Mouse (Mus musculus) limb, embryonic 11.5 days (tissue): ENCODE measurements at regions not wholly inside any gene's neighbourhood (a gene's known extent, or its start where the extent isn't known, plus 50 kb on each side); places are given as distances from the start of the nearest gene placed in this dataset.
"Not testable (repeated sequence)": the region's sequence is repeated elsewhere in the genome, so short reads cannot be mapped to it uniquely, and the experiment has no call there.

ENCODE experiments used
- ATAC-seq: fragments of 200-750 bp; cut with Nextera tagmentation; 2 replicates; pipeline ENCODE4 v1.8.0; 2017; ENCODE audit warnings: low read depth; ENCODE audit not compliant: insufficient number of reproducible peaks, low FRiP score, low TSS enrichment
- DNase-seq: peaks from one replicate; pipeline ENCODE4 v3.0.0-alpha.2; 2015; ENCODE audit warnings: low spot score
- H3K27ac ChIP-seq: fragments of 300-500 bp; sonication (generic); replicated peaks from 2 replicates; pipeline ENCODE4 v1.5.1; 2014; ENCODE audit warnings: low read depth, mild to moderate bottlenecking, low read length
- H3K27me3 ChIP-seq: fragments of 300-500 bp; sonication (generic); 2 replicates; pipeline ENCODE4 v1.6.1; 2014; ENCODE audit warnings: mild to moderate bottlenecking, low read length, mixed read lengths; ENCODE audit not compliant: control insufficient read depth, insufficient read depth
- H3K36me3 ChIP-seq: fragments of 300-500 bp; sonication (generic); 2 replicates; pipeline ENCODE4 v1.6.1; 2014; ENCODE audit warnings: mild to moderate bottlenecking, low read length, moderate library complexity, mixed read lengths; ENCODE audit not compliant: control insufficient read depth, insufficient read depth
- H3K4me1 ChIP-seq: fragments of 300-500 bp; sonication (generic); 2 replicates; pipeline ENCODE4 v1.6.1; 2014; ENCODE audit warnings: low read length, mixed read lengths; ENCODE audit not compliant: control insufficient read depth, insufficient read depth
- H3K4me2 ChIP-seq: fragments of 300-500 bp; sonication (generic); 2 replicates; pipeline ENCODE4 v1.6.1; 2014; ENCODE audit warnings: low read depth, mild to moderate bottlenecking, moderate library complexity; ENCODE audit not compliant: severe bottlenecking
- H3K4me3 ChIP-seq: fragments of 300-500 bp; sonication (generic); 2 replicates; pipeline ENCODE4 v1.5.1; 2014; ENCODE audit warnings: low read depth, low read length
- H3K9ac ChIP-seq: fragments of 300-500 bp; sonication (generic); 2 replicates; pipeline ENCODE4 v1.6.1; 2014; ENCODE audit warnings: mild to moderate bottlenecking, low read length
- H3K9me3 ChIP-seq: fragments of 300-500 bp; sonication (generic); 2 replicates; pipeline ENCODE4 v1.6.1; 2016; ENCODE audit warnings: low read length; ENCODE audit not compliant: control insufficient read depth
- WGBS: fragments of 180-500 bp; shearing (Covaris S2); extraction: QIAGEN DNeasy Blood & Tissue Kit; methylation state at CpG from one replicate; pipeline ENCODE4 v1.1.7; 2014; 5-methylcytosine and 5-hydroxymethylcytosine counted together

DNA sequence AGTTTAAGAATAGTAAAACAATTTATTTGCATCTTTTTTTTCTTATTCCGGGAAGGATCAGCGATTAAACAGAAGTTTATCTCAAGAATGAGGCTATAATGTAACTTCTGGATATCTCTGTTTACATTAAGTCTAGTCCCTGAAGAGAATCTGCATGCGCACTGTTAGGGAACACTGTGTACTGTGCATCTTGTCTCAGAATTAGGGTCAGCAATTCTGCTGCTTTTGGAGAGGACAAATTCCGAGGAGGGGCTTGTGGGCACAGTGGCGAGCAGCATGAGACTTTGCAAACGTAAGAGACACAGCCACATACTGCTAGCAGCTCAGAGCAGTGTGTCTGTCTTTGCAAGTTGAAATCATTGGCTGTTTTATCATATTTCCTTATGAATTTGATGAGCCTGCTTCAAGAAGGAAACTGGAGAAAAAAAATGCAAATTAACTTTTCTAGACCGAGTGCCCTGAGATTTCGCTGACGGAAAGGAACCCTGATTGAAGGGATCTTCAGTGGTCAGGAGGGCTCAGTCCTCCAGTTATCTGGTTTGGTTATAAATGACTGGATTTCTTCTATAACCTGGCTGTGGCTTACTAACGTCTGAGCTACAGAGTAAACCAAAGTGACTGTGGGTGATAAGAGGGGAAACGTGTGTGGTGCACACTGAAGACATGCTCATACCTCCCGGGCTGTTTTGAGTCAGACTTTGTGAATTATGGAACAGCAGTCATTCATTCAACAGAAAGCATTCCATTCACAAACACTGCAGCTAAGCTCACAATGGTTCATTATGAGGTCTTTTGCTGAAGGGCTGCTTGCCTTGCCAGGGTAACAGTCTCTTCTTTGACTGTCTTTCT is 305.1 kb downstream of the Ets1 start:
- H3K36me3 ChIP-seq, result no peaks in the 10 kb centered on the region
- H3K27ac ChIP-seq, result no peak overlapping the region
- H3K4me1 ChIP-seq, result 0 out of 2 replicates have a peak, but pooled peaks cover 8% of the 10 kb centered on the region
- H3K9me3 ChIP-seq, result no peaks in the 10 kb centered on the region
- WGBS, result 59% methylated on average over 12 of the region's 12 CpGs
- peak; percentile 29 for DNase-seq
- no peak for ATAC-seq
- no peak overlapping the region for H3K4me2 ChIP-seq
- H3K4me3 ChIP-seq, result no peak overlapping the region
- H3K27me3 ChIP-seq, result no peaks in the 10 kb centered on the region
- H3K9ac ChIP-seq, result no peak overlapping the region

DNA sequence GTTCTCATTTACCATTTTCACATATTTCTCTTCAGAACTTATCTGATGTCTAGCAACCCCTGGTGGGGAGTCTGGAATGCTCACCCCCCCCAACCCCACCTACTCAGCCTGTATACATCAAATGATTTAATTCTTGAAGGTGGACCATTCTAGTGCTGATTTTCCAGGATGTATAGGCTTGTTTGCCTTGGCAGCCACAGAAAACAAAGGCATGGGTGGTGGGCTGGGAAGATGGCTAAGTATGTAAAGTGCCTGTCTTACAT is 305.7 kb downstream of the Ets1 start:
- H3K27me3 ChIP-seq, result no peaks in the 10 kb centered on the region
- H3K9me3 ChIP-seq, result no peaks in the 10 kb centered on the region
- ATAC-seq (no peak), DNase-seq (no peak)
- H3K9ac ChIP-seq, result no peak overlapping the region
- no peak overlapping the region for H3K27ac ChIP-seq
- H3K36me3 ChIP-seq, result no peaks in the 10 kb centered on the region
- no peak overlapping the region for H3K4me3 ChIP-seq
- 0 out of 2 replicates have a peak, but pooled peaks cover 3% of the 10 kb centered on the region for H3K4me1 ChIP-seq
- H3K4me2 ChIP-seq, result no peak overlapping the region

DNA sequence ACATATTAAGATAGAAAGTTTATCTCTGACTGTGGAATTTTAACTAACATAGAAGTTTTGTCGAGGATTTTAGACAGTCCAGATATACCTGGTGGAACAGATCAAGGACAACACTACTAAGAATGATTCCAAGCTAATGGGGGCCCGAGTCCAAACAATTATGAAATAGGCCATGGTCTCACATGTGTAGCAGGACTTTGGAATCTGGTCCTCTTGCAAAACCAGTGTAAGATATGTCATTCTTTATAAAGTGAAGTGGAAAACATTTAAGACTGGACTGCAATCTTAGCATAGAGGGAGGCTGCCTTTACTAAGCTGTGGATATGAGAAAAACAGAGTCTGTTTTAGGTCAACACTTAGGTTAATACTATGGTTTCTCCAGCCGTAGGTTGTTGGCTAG is 311.2 kb downstream of the Ets1 start:
- H3K9me3 ChIP-seq, result no peaks in the 10 kb centered on the region
- H3K4me1 ChIP-seq, result no peaks in the 10 kb centered on the region
- H3K27me3 ChIP-seq, result no peaks in the 10 kb centered on the region
- H3K36me3 ChIP-seq, result no peaks in the 10 kb centered on the region
- no peak overlapping the region for H3K9ac ChIP-seq
- no peak for DNase-seq
- no peak overlapping the region for H3K27ac ChIP-seq
- ATAC-seq, result no peak
- H3K4me3 ChIP-seq, result no peak overlapping the region
- H3K4me2 ChIP-seq, result no peak overlapping the region
- 86% methylated on average over 3 of the region's 3 CpGs for WGBS

DNA sequence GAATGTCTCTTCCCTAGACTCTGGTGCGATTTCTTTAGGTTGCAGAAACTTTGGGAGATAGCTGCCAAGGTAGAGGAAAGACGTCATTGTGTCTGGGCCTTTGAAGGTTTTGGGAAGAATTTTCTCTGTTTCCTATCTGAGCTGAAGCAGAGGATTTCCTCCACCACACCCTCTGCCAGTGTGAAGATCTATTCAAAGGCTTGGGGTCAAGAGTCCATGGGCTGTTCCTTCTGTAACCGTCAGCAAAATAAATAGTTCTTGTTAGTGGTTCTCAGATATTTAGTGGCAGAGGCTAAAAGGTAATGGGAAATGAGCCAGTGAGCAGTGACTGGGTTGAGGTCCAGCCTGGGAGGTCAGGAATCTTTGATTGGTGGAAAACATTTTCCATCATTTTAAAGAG is 313.0 kb downstream of the Ets1 start:
- DNase-seq (no peak), ATAC-seq (no peak)
- WGBS, result 50% methylated on average over 3 of the region's 3 CpGs
- Histone ChIP-seq H3K27ac (no peak overlapping the region), H3K27me3 (no peaks in the 10 kb centered on the region), H3K4me1 (no peaks in the 10 kb centered on the region), H3K4me2 (no peak overlapping the region), H3K9me3 (no peaks in the 10 kb centered on the region), H3K9ac (no peak overlapping the region), H3K4me3 (no peak overlapping the region), H3K36me3 (no peaks in the 10 kb centered on the region)

DNA sequence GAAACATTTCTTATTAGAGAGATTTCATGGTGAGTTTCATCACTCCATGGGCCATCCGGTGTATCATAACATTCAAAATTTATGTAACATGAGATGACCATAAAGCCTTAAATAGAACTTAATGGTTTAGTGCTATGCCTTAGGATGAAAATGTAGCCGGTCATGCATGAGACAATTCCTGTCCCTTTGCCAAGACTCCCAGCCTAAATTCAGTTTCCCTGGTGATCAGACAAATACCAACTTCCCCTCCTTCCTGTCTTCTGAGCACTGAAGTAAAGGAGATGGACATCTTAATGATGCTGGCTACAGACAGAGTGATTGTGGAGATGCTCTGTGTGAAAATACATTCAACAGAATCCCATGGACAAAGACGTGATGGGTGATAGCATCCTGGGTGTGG is 322.7 kb downstream of the Ets1 start:
- no peak for DNase-seq
- Histone ChIP-seq H3K27ac (no peak overlapping the region), H3K27me3 (no peaks in the 10 kb centered on the region), H3K4me2 (no peak overlapping the region), H3K4me3 (no peak overlapping the region), H3K36me3 (no peaks in the 10 kb centered on the region), H3K9ac (no peak overlapping the region), H3K4me1 (no peaks in the 10 kb centered on the region), H3K9me3 (no peaks in the 10 kb centered on the region)
- WGBS, result 89% methylated on average over 3 of the region's 3 CpGs
- ATAC-seq, result no peak

DNA sequence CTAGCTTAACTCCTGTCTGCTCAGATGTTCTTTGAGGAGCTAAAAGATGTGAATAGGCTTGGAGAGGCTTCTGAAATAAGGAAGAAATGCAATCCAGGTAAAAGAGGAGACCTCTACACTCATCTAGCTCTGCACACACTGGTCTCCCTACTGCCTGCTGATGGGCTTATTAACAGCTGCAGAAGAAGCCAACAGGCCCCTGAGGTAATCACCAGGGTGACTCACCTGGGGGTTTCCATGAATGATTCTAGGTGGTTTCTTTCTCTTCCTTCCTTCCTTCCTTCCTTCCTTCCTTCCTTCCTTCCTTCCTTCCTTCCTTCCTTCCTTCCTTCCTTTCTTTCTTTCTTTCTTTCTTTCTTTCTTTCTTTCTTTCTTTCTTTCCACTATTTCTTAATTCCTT is 323.4 kb downstream of the Ets1 start:
- H3K4me1 ChIP-seq, H3K9ac ChIP-seq, DNase-seq, H3K36me3 ChIP-seq, H3K27ac ChIP-seq, H3K4me2 ChIP-seq, H3K9me3 ChIP-seq, ATAC-seq, H3K4me3 ChIP-seq, H3K27me3 ChIP-seq: not testable (repeated sequence)

DNA sequence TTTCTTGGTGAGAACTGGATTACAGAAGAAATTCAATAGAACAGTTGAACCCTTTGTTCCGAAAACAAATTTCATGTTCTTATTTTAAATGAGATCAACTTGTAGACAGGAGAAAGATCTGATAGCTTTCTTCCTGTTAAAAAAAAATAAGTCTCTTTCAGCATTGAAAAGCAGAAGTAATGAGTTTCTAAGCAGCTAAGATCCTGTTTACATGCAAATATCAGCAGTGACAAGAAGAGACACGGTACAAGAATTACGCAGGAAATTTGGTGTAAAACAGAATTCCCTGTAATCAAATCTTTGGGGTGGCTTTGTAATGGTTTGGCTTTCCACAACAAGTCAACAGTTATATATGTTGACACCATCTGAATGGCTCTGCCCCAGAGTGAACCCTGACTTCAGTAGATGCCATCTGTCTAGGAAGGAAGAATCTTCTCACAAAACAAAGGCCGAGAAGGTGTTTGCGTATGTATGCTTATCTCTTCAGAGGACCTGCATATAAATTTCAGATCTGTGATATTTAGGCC is 326.7 kb downstream of the Ets1 start:
- Histone ChIP-seq H3K4me3 (no peak overlapping the region), H3K27me3 (no peaks in the 10 kb centered on the region), H3K9ac (no peak overlapping the region), H3K4me2 (no peak overlapping the region), H3K36me3 (no peaks in the 10 kb centered on the region), H3K9me3 (no peaks in the 10 kb centered on the region), H3K27ac (no peak overlapping the region), H3K4me1 (no peaks in the 10 kb centered on the region)
- DNase-seq, result no peak
- WGBS, result 94% methylated on average over 5 of the region's 5 CpGs
- ATAC-seq, result no peak

DNA sequence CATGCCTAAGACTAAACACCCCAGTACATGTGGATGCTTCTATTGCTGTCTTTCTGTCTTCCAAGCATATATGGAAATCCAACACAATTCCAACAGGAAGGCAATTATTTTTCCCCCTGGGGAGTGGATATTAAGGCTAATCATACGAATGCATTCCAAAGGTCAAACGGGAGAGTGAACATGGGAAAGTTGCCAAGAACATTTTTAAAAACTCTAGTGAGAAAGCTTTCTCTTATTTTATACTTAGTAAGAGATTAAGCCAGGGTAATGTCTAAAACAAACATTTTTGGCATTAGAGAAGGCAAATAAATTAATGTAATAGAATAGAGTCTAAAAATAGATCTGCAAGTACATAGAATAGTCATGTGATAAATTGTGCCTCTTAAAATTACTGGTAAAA is 332.4 kb downstream of the Ets1 start:
- DNase-seq (no peak), ATAC-seq (no peak)
- 84% methylated on average over 2 of the region's 2 CpGs for WGBS
- Histone ChIP-seq H3K4me3 (no peak overlapping the region), H3K4me1 (peaks cover 13% of the 10 kb centered on the region), H3K36me3 (no peaks in the 10 kb centered on the region), H3K9ac (no peak overlapping the region), H3K9me3 (no peaks in the 10 kb centered on the region), H3K4me2 (no peak overlapping the region), H3K27ac (no peak overlapping the region), H3K27me3 (no peaks in the 10 kb centered on the region)

DNA sequence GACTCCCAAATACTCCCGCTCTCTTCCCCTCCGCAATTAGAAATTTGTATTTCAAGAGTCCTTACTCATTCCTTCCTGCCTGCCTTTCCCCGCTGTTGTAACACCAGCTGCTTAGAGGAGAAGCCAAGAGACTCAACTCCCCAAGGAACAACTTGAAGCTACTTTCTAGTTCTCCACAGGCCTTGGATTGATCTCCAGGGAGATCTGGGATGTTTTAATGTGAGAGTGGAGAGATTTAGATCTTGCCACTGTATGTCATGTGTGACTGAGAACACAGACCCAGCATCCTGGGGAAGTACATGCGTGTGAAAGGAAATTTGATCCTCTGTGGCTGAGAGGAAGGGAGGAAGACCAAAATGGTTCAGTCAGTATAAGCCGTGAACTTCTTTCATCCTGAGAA is 335.4 kb downstream of the Ets1 start:
- ATAC-seq, result no peak
- H3K9ac ChIP-seq, result no peak overlapping the region
- peaks cover 16% of the 10 kb centered on the region for H3K4me1 ChIP-seq
- H3K36me3 ChIP-seq, result no peaks in the 10 kb centered on the region
- no peak overlapping the region for H3K4me3 ChIP-seq
- H3K27me3 ChIP-seq, result no peaks in the 10 kb centered on the region
- DNase-seq, result no peak
- H3K9me3 ChIP-seq, result no peaks in the 10 kb centered on the region
- WGBS, result 73% methylated on average over 5 of the region's 5 CpGs
- H3K4me2 ChIP-seq, result no peak overlapping the region
- H3K27ac ChIP-seq, result peak overlapping the region; percentile 73
